Mouse (Mus musculus) kidney, adult 2 months (tissue): Measurements from ENCODE around the gene Ltbp1.

ENCODE experiments used
- CTCF ChIP-seq: fragments of 200-500 bp; conservative IDR thresholded peaks from 2 replicates; pipeline ENCODE4 v1.5.1; 2011; ENCODE audit warnings: low read depth, mild to moderate bottlenecking, control low read depth, low read length, moderate library complexity, mixed read lengths; ENCODE audit not compliant: insufficient read depth, insufficient read length
- POLR2A ChIP-seq: fragments of 200-500 bp; IDR thresholded peaks from one replicate; pipeline ENCODE4 v1.6.1; 2011; ENCODE audit warnings: low read depth, low read length, control low read depth

DNA sequence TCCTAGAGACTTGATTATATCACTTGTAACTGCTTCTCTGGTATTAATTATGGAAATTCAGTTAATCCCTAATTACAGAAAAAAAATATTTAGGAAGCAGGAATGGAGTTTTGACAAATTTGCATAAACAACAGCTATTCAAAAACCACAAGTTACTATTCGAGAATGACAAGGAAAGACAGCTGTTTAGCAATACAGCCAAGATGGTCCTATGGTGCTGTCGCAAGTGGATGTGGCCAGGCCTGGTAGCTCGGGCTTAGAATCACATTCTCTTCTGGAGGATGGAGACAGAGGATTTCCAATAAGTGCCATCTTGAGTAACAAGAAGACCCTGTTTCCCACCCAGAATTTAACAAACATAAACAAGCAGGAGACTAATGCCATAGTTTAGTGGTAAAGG lies 344.2 kb downstream of the Ltbp1 start:
- TF ChIP-seq CTCF: no peak
- TF ChIP-seq POLR2A: no peak
